Mouse (Mus musculus) MEL (cell line): ENCODE results near the gene Pdcd1. TPM values are rescaled to one million over a fixed set of nuclear protein-coding genes. Genes with fewer than 3 reads are reported as not detected.

Source experiments
- DNase-seq: peaks from one replicate; pipeline ENCODE4 v3.0.0; 2011; ENCODE audit warnings: low read depth, low spot score
- H3K27ac ChIP-seq: 2 replicates; pipeline ENCODE4 v1.5.1; 2012; ENCODE audit warnings: low read depth, mild to moderate bottlenecking, control low read depth, low read length, moderate library complexity; ENCODE audit not compliant: control insufficient read depth
- H3K27me3 ChIP-seq, 2 experiments: fragments of 150-350 bp in 1 of 2; sonication (generic) in 1 of 2; 2 replicates each; pipeline ENCODE4 v1.6.1; 2012; ENCODE audit warnings: low read length in 2 of 2, mild to moderate bottlenecking in 2 of 2, improper control_type of control experiment in 1 of 2, moderate library complexity in 1 of 2; ENCODE audit not compliant: insufficient read depth in 2 of 2, control insufficient read depth in 1 of 2
- H3K36me3 ChIP-seq, 2 experiments: 2 replicates each; pipeline ENCODE4 v1.6.1; 2012 to 2014; ENCODE audit warnings: low read length in 2 of 2, improper control_type of control experiment in 1 of 2, inconsistent platforms in 1 of 2, mild to moderate bottlenecking in 1 of 2; ENCODE audit not compliant: insufficient read depth in 2 of 2, control insufficient read depth in 1 of 2
- H3K4me1 ChIP-seq, 2 experiments: fragments of 150-350 bp in 1 of 2; sonication (generic) in 1 of 2; 2 replicates each; pipeline ENCODE4 v1.6.1; 2012; ENCODE audit warnings: low read length in 2 of 2, improper control_type of control experiment in 1 of 2, mild to moderate bottlenecking in 1 of 2; ENCODE audit not compliant: insufficient read depth in 2 of 2, control insufficient read depth in 1 of 2
- H3K4me3 ChIP-seq, 2 experiments: fragments of 150-350 bp in 1 of 2; sonication (generic) in 1 of 2; 2 replicates each; pipeline ENCODE4 v1.5.1; 2012; ENCODE audit warnings: low read depth in 2 of 2, low read length in 2 of 2, mild to moderate bottlenecking in 2 of 2, moderate library complexity in 2 of 2, control low read depth in 1 of 2, improper control_type of control experiment in 1 of 2; ENCODE audit not compliant: control insufficient read depth in 1 of 2, insufficient read depth in 1 of 2
- H3K79me2 ChIP-seq: 2 replicates; pipeline ENCODE4 v1.6.1; 2012; ENCODE audit warnings: mild to moderate bottlenecking, low read length, moderate library complexity; ENCODE audit not compliant: control insufficient read depth, poor library complexity, insufficient read depth
- H3K9ac ChIP-seq: 2 replicates; pipeline ENCODE4 v1.6.1; 2012; ENCODE audit warnings: low read depth, mild to moderate bottlenecking, control low read depth, low read length, moderate library complexity; ENCODE audit not compliant: control insufficient read depth, poor library complexity, severe bottlenecking
- H3K9me3 ChIP-seq: fragments of 150-350 bp; sonication (generic); replicated peaks from 2 replicates; pipeline ENCODE4 v1.6.1; 2012; ENCODE audit warnings: mild to moderate bottlenecking, low read length, improper control_type of control experiment, moderate library complexity; ENCODE audit not compliant: insufficient read depth
- CTCF ChIP-seq, 3 experiments: IDR thresholded peaks in 2 of 3; conservative IDR thresholded peaks in 1 of 3; 2 replicates each; pipeline ENCODE4 v1.5.1; 2011 to 2012; ENCODE audit warnings: low read length in 3 of 3, low read depth in 2 of 3, mild to moderate bottlenecking in 2 of 3, improper control_type of control experiment in 1 of 3, inconsistent platforms in 1 of 3, mixed read lengths in 1 of 3, moderate library complexity in 1 of 3; ENCODE audit not compliant: control insufficient read depth in 1 of 3, insufficient read depth in 1 of 3, poor library complexity in 1 of 3, severe bottlenecking in 1 of 3
- E2F4 ChIP-seq: IDR thresholded peaks from 2 replicates; pipeline ENCODE4 v1.6.1; 2011; ENCODE audit warnings: low read depth, low read length, improper control_type of control experiment, borderline replicate concordance
- ELF1 ChIP-seq: IDR thresholded peaks from 2 replicates; pipeline ENCODE4 v1.6.1; 2014; ENCODE audit warnings: low read depth, mild to moderate bottlenecking, inconsistent platforms, low read length, improper control_type of control experiment, moderate library complexity
- EP300 ChIP-seq, 2 experiments: IDR thresholded peaks; 2 replicates each; pipeline ENCODE4 v1.6.1; 2011; ENCODE audit warnings: improper control_type of control experiment in 2 of 2, low read length in 2 of 2, low read depth in 1 of 2, mild to moderate bottlenecking in 1 of 2
- GATA1 ChIP-seq: IDR thresholded peaks from 2 replicates; pipeline ENCODE4 v1.6.1; 2011; ENCODE audit warnings: low read depth, low read length, improper control_type of control experiment
- HCFC1 ChIP-seq: IDR thresholded peaks from 2 replicates; pipeline ENCODE4 v1.6.1; 2012; ENCODE audit warnings: low read depth, mild to moderate bottlenecking, inconsistent platforms, low read length, improper control_type of control experiment, moderate library complexity
- JUND ChIP-seq: IDR thresholded peaks from 2 replicates; pipeline ENCODE4 v1.6.1; 2011; ENCODE audit warnings: low read depth, mild to moderate bottlenecking, improper control_type of control experiment, low read length
- KAT2A ChIP-seq: conservative IDR thresholded peaks from 2 replicates; pipeline ENCODE4 v1.6.1; 2012; ENCODE audit warnings: low read depth, low read length, improper control_type of control experiment, inconsistent platforms
- MAX ChIP-seq: IDR thresholded peaks from 2 replicates; pipeline ENCODE4 v1.6.1; 2011; ENCODE audit warnings: low read length, improper control_type of control experiment
- MYB ChIP-seq: IDR thresholded peaks from 2 replicates; pipeline ENCODE4 v1.6.1; 2011; ENCODE audit warnings: mild to moderate bottlenecking, low read depth, low read length, improper control_type of control experiment
- MYC ChIP-seq: IDR thresholded peaks from 2 replicates; pipeline ENCODE4 v1.6.1; 2011; ENCODE audit warnings: low read depth, mild to moderate bottlenecking, low read length, improper control_type of control experiment, moderate library complexity
- NELFE ChIP-seq: IDR thresholded peaks from 2 replicates; pipeline ENCODE4 v1.6.1; 2011; ENCODE audit warnings: low read depth, low read length, improper control_type of control experiment
- NRF1 ChIP-seq: IDR thresholded peaks from 2 replicates; pipeline ENCODE4 v1.6.1; 2014; ENCODE audit warnings: low read depth, mild to moderate bottlenecking, inconsistent platforms, low read length, improper control_type of control experiment, moderate library complexity; ENCODE audit not compliant: poor library complexity, insufficient read depth, severe bottlenecking
- POLR2AphosphoS2 ChIP-seq: IDR thresholded peaks from 2 replicates; pipeline ENCODE4 v1.6.1; 2011; ENCODE audit warnings: low read length, improper control_type of control experiment
- POLR2AphosphoS5 ChIP-seq: IDR thresholded peaks from 2 replicates; pipeline ENCODE4 v1.6.1; 2012; ENCODE audit warnings: low read depth, borderline replicate concordance, mild to moderate bottlenecking, inconsistent platforms, low read length, moderate library complexity, mixed read lengths
- RAD21 ChIP-seq: IDR thresholded peaks from 2 replicates; pipeline ENCODE4 v1.6.1; 2011; ENCODE audit warnings: mild to moderate bottlenecking, low read depth, low read length, improper control_type of control experiment
- RCOR1 ChIP-seq: IDR thresholded peaks from 2 replicates; pipeline ENCODE4 v1.6.1; 2012; ENCODE audit warnings: low read depth, mild to moderate bottlenecking, inconsistent platforms, low read length, improper control_type of control experiment
- TAL1 ChIP-seq: IDR thresholded peaks from 2 replicates; pipeline ENCODE4 v1.6.1; 2012; ENCODE audit warnings: mild to moderate bottlenecking, inconsistent platforms, low read length, moderate library complexity, mixed read lengths
- TCF12 ChIP-seq: IDR thresholded peaks from 2 replicates; pipeline ENCODE4 v1.6.1; 2014; ENCODE audit warnings: low read depth, mild to moderate bottlenecking, inconsistent platforms, low read length, improper control_type of control experiment, moderate library complexity
- UBTF ChIP-seq: IDR thresholded peaks from 2 replicates; pipeline ENCODE4 v1.6.1; 2012; ENCODE audit warnings: low read depth, mild to moderate bottlenecking, inconsistent platforms, low read length, improper control_type of control experiment, moderate library complexity, borderline replicate concordance; ENCODE audit not compliant: insufficient read depth
- ZC3H11A ChIP-seq: IDR thresholded peaks from 2 replicates; pipeline ENCODE4 v1.6.1; 2012; ENCODE audit warnings: low read depth, mild to moderate bottlenecking, inconsistent platforms, low read length, improper control_type of control experiment
- ZKSCAN1 ChIP-seq: IDR thresholded peaks from 2 replicates; pipeline ENCODE4 v1.6.1; 2012; ENCODE audit warnings: low read depth, mild to moderate bottlenecking, inconsistent platforms, low read length, improper control_type of control experiment, moderate library complexity
- ZNF384 ChIP-seq: IDR thresholded peaks from 2 replicates; pipeline ENCODE4 v1.6.1; 2012; ENCODE audit warnings: low read depth, mild to moderate bottlenecking, inconsistent platforms, low read length, improper control_type of control experiment
- polyA plus RNA-seq, 2 experiments: library from polyadenylated mRNA; stranded (reverse) in 1 of 2; unstranded in 1 of 2; fragments of >175 nt in 1 of 2; fragments of >200 nt in 1 of 2; gene quantifications; 2 replicates each; pipeline versions ENCODE4 v1.2.1 to v1.2.4; 2012; ENCODE audit warnings: low replicate concordance in 2 of 2, low read depth in 1 of 2; ENCODE audit not compliant: insufficient read length in 2 of 2, insufficient read depth in 1 of 2, missing spikeins in 1 of 2
- total RNA-seq: library from RNA; depleted of rRNA; stranded (reverse); fragments of 300-350 nt; gene quantifications from 2 replicates; pipeline ENCODE4 v1.2.3, GENCODE M21; 2012

Pdcd1 gene
- total and polyA plus RNA-seq, 3 experiments, result 0.13 TPM; not detected in 2

DNA sequence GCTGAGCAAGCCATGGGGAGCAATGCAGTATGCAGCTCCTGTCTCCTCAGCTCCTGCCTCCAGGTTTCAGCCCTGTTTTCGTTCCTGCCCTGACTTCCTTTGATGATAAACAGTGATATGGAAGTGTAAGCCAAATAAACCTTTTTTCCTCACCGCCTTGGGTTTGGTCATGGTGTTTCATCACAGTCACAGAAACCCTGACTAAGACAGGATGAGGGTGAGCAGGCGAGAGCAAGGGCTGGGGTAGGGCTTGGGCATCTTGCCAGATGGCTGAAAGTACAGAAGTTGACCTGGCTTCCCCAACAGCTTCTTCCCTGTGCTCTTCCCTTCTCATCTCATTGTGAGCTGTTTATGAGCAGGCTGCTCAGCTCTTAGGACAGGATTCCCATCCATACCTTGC lies 3.6 kb upstream of the Pdcd1 start:
- H3K27ac ChIP-seq, result no peak overlapping the region
- no peaks in the 10 kb centered on the region for H3K79me2 ChIP-seq
- no peak for TF ChIP-seq TCF12
- TF ChIP-seq GATA1, result no peak
- TF ChIP-seq E2F4, result no peak
- 0 out of 4 replicates have a peak, but pooled peaks of 1 of the 2 experiments have one; percentile 4 for TF ChIP-seq EP300 (IDR thresholded peaks at IDR 0.05; ENCODE audit: low read depth in 1 of 2, low read length in 2 of 2)
- TF ChIP-seq ZKSCAN1, result no peak
- TF ChIP-seq HCFC1, result 0 out of 2 replicates have a peak, but pooled peaks have one; percentile 8
- no peak for TF ChIP-seq TAL1
- TF ChIP-seq MAX, result no peak
- TF ChIP-seq MYB, result no peak
- no peaks in the 10 kb centered on the region for H3K9me3 ChIP-seq
- H3K27me3 ChIP-seq, result no peaks in the 10 kb centered on the region
- DNase-seq, result peak; percentile 71
- H3K36me3 ChIP-seq, result peaks cover 0 to 13% of the 10 kb centered on the region in 2 experiments; a peak in 2 of 4 replicates
- no peak overlapping the region for H3K4me3 ChIP-seq
- no peak overlapping the region for H3K9ac ChIP-seq
- peaks cover 11 to 22% of the 10 kb centered on the region in 2 experiments for H3K4me1 ChIP-seq

DNA sequence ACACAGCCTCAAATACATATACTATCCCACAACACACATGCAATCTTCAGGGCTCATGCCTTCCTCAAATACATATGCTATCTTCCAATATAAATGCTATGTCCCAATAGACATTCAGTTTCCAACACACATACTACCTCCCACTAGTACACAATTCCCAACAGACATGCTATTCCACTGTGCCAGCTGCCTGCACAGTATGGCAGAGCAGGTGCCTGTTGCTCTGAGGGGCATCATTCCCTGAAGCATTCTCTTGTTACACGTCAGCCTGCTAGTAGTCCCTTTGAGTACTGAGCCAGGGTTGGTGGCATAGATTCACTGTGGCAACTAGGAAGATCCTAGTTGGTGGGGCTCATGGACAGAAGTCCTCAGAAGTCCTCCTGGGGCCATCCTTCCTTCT lies 2.1 kb upstream of the Pdcd1 start:
- Histone ChIP-seq H3K36me3 (peaks cover 0 to 13% of the 10 kb centered on the region in 2 experiments; a peak in 2 of 4 replicates), H3K79me2 (no peaks in the 10 kb centered on the region), H3K4me1 (peaks cover 11 to 22% of the 10 kb centered on the region in 2 experiments), H3K9ac (no peak overlapping the region), H3K27me3 (no peaks in the 10 kb centered on the region), H3K9me3 (no peaks in the 10 kb centered on the region), H3K27ac (no peak overlapping the region)
- DNase-seq, result no peak
- TF ChIP-seq CTCF (IDR thresholded peaks at IDR 0.05 in 2 of 3, conservative IDR thresholded peaks at IDR 0.05 in 1 of 3; ENCODE audit: control insufficient read depth in 1 of 3, insufficient read depth in 1 of 3, low read depth in 2 of 3, low read length in 3 of 3, poor library complexity in 1 of 3, severe bottlenecking in 1 of 3) (no peak), ZNF384 (no peak), MYC (no peak), POLR2AphosphoS5 (no peak), NELFE (no peak), EP300 (IDR thresholded peaks at IDR 0.05; ENCODE audit: low read depth in 1 of 2, low read length in 2 of 2) (no peak), NRF1 (no peak), ZC3H11A (no peak), ELF1 (no peak), ZKSCAN1 (no peak), JUND (no peak), KAT2A (no peak), POLR2AphosphoS2 (no peak), UBTF (no peak), RCOR1 (no peak), RAD21 (no peak)
- TF ChIP-seq, all 39 proteins: peak for 0
- H3K4me3 ChIP-seq, result no peak overlapping the region
